Mouse (Mus musculus) neutrophil, adult 5-6 weeks (primary cell): Measurements from ENCODE around the gene Nyap2. TPM values are rescaled to one million over a fixed set of nuclear protein-coding genes. Genes with fewer than 3 reads are reported as not detected.

Source experiments
- ATAC-seq: fragments of 151-379, 151-347 bp; 2 replicates; pipeline ENCODE4 v1.8.0; 2017; ENCODE audit warnings: mild to moderate bottlenecking, moderate TSS enrichment; ENCODE audit not compliant: insufficient number of reproducible peaks, poor library complexity, low FRiP score, severe bottlenecking; ENCODE audit errors: extremely low read depth
- total RNA-seq: library from RNA; stranded (forward); fragments of 200-1000 nt; gene quantifications from 2 replicates; pipeline ENCODE4 v1.2.3, GENCODE M21; 2017

Gene Nyap2
- total RNA-seq, 1 experiment from 2014 or later: not detected

DNA sequence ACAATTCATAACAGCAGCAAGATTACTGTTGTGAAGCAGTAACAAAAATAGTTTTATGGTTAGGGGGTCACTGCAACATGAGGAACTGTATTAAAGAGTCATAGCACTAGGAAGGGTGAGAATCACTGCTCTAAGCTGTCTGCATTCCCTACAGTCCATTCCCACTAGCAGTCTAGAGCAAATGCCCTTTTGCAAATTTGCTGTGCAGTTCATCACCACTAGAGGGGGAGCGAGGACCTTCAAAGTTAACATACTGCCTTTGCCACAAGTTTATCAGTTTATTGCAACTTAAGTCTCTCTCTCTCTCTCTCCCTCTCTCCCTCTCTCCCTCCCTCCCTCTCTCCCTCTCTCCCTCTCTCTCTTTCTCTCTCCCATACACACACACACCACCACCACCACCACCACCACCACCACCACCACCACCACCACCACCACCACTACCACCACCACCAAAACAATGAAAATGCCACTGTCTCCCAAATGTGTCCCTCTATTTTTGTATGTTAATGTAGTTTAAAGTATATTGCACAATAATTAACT, 233.4 kb downstream of the Nyap2 start:
- ATAC-seq: no peak

DNA sequence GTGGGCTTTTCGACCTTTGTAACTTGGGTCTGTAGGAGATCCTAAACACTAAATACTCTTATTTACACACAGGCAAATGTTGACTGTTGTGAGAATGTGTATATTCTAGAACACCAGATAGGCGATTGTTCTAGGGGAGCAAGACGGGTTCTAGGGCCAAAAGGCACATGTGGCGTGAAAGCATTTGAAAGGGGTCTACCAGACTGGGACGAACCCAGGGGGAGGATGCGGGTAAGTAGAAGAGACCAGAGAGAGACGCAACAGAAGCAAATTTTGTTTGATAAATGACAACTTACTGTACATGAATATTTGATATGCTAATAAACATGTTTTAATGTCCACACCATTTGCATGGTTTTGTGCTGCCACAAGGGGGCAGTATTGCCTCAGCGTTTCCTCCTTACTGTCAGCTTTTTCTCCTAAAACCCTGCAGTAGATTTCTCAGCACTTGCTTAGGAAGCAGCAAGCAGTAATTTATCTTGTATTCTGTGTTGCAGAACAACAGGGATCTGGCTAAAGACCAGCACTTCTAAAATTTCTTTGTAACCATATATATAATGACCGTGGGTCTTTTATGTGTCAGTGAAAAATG, 239.7 kb downstream of the Nyap2 start:
- ATAC-seq: no peak

DNA sequence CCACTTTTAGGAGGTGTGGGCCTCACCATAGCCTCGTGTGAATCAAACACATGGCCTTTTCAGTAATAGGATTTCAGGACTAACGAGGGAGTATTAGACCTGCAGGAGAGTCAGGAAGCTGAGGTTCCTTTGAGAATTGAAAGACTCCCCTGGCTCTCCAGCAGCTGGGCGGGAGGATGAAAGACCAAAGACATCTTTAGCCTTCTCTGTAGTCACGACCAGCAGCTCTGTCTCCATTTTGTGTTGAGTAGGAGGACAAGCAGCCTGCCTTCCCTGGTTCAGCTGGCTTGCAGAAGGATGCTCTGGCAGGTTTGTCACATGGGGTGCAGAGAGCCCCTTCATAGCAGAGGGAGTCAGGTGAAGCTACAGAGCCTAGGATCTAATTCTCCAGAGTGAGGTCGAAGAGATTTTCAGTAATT, 240.3 kb downstream of the Nyap2 start:
- ATAC-seq: 0 out of 2 replicates have a peak, but pooled peaks have one; percentile 13

DNA sequence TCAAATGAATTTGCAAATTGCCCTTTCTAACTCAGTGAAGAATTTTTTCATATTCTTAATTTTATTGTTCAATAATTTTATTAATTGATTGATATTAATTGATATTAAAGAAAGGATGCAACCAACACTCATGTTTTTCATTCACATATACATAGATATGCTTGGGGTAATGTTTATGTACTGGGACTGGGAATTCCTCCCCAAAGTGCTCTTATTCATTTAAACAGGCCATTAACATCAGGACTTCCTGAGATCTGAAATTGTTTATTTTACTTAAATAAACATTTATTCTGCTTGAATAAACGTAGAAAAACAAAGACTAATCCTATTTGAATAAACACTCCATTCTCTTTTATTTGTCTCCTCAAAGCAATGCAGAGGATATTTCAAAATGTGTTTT, 311.0 kb downstream of the Nyap2 start:
- no peak for ATAC-seq
